Mouse (Mus musculus) stomach, postnatal 0 days (tissue): Measurements from ENCODE around the gene 3110009E18Rik.
A peak's percentile ranks its signal among the peaks of the same experiment; 100 is the strongest.

Experiments
- CTCF ChIP-seq: IDR thresholded peaks from 2 replicates; pipeline ENCODE4 v1.5.1; 2016; ENCODE audit warnings: antibody characterized with exemption, low read depth, mild to moderate bottlenecking, moderate library complexity
- EP300 ChIP-seq: optimal IDR thresholded peaks from 2 replicates; pipeline ENCODE3; 2016; ENCODE audit warnings: antibody characterized with exemption

- peak; percentile 82 for TF ChIP-seq CTCF
- TF ChIP-seq EP300 = no peak
These were observed 34.3 kb downstream of the 3110009E18Rik start for GRCm38 (mm10) chr1:120155325-120155724.
